Mouse (Mus musculus): ENCODE results near the gene Fam198b.

Gene Fam198b

DNA sequence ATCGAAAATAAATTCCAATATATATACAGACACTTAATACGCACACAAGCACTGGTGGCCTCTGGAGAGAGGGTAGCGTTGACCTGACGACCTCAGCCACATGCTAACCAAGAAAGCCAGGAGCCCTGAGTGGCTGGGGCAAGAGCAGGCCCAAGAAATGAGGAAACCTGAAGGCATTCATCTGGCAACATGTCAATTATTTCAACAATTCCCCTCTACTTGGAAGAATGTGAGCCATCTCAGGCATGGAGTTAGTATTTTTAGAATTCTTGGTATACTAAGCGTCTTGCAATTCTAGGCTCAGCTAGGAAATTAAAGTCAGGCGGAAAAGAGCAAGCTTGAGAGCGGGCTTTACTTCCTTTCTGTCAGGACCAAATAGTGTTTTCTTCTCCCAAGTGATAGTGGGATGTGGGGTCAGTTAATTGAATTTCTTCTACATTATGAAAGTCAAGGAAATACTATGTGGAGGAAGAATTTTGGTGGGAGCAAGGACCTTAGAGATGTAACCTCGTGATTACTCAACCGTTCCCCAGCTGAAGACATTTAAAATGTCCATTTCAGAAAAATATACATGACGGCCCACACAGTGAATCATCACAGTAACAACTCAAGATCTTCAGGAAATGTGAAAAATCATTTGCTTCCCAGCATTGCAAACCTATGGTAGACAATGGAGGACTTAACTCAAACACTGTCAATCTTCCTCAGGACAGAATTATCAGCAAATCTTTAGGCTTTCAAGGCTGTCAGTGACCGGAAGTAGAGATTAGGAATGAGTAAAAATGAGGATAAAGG, 93.5 kb downstream of the Fam198b start:
- intact Hi-C loops (cut with DNase I), result loop anchor here (5.0 kb wide), 1 partner anchor 74 kb away; no protein-coding TSS in a partner anchor

DNA sequence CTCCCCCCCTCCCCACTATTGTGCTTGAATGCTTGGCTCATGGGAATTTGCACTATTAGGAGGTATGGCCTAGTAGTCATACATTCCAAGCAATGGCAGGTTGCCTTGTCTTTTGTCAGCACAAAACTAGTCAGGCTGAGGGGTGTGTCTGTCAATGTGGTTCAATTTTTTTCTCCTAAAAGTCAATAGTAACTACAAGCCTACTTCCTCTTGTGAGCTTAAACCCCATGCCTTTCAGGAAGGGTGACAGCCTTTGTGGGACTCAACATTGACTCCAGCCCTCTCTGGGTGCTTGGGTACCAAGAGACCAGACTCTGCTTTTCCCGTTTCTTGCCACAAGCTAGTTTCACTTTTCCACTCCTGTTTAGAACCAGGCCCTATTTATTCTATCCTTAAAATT, 96.4 kb downstream of the Fam198b start:
- intact Hi-C loops (cut with DNase I), result no loop called here

DNA sequence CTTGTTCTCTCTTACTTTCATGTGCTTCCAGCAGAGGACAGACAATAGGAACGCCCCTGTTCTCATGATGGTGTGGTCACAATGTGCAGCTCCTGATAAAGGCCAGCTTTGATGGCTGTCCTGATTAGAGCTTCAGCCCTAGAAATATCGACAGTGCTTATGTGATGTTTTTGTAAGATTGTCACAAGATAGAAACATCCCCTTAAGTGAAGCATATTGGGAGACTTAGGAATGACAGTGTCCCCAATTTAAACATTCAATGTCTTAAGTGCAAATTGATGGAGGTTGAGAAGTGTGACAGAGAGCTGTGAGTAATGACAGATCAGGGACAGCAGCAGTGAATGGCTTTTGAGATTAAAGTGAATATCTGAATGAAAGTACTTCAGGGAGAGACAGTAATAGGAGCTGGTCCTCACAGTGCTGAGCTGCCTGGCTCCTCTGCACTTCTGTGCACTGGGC, 99.7 kb downstream of the Fam198b start:
- intact Hi-C loops (cut with DNase I), result no loop called here

DNA sequence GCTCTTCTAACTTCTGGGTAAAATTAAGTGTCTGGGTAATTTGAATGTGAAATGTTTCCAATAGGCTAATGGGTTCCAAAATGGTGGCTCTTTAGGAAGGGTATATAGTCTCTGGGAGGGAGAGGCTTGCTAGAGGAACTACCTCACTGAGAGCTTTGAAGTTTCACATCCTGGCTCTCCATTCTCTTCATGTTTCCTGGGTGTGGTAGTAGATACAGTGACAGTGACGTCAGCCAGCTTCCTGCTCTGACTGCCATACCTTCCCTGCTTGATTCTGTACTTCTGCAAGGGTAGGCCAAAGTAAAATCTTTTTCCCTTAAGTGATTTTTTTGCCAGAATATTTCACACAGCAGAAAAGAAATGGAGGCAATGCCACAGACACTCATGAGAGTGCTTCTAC, 100.2 kb downstream of the Fam198b start:
- intact Hi-C loops (cut with DNase I), result no loop called here

DNA sequence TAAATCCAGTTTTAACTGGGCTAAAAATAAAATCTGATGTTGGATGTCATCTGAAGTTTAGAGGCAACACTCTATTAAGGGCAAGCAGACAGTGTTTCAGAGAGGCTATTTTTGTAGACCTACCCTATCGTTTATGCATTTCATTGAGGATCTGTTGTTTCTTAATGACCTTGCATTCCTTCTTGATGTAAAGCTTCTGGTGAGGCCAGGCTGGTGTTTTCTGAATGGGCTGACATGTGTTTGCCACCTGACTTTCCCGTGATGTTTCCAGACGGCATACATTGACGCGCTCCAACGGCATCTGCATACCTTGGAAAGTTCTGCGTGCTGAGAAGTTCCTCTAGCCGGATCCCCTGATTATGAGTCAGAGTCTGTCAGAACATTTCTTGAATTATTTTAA, 104.9 kb downstream of the Fam198b start:
- intact Hi-C loops (cut with DNase I), result no loop called here

DNA sequence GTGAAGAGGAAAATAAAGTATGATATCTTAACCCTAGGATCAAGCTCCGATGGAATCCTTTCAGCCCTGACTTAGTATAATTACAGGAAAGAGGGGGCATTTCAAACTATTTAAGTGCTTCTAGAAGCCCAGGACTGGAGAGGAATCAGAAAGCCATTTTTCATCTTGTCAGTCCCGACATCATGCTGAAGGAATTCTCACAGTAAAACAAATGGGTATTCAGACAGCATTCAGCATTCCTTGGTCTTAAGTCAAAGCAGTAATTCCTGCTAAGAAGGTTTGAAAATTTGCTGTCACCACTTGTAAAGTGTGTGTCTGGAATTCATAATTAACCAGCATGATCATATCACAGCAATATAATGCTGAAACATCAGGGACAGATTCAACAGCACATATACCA, 105.6 kb downstream of the Fam198b start:
- intact Hi-C loops (cut with DNase I), result no loop called here

DNA sequence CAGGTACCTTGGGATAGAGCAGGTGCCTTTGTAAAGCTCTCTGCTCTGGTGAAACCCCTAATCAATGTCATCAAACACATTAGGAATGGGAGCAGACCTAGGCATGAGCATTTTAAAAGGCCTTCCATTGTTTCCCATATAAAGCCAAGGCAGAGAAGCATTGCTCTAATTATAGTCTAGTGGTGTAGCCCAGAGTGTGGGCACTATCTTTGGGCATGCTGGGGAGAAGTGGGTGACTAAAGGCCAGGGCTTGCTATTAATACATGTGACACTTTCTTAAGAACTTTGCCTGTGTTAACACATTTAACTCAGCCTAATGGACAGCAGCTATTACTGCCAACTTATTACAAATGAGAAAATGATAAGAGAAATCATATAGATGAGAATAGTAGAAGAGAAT, 106.1 kb downstream of the Fam198b start:
- intact Hi-C loops (cut with DNase I), result no loop called here

DNA sequence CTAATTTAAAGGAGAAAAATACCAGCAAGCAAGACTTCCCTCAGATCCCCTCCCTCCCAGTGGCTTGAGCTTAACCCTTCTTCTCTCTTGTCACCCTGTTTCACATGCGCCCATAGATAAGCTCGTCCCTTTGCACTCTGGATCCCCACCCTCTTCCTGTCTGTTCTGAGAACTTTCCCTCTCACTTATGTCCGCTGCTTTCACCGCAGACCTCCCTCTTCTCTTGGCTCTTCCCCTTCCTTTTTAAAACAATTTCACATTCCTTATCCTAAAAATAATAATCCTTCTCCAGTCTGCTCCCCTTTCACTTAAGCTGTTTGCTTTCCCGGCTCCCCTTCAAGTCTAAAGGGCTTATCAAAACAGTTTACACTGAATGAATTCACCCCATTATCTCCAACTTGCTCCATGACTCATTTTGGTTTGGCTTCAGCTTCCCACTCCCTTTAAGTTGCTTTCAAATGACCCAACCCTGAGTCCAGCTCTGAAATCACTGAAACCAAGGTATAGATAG, 109.8 kb downstream of the Fam198b start:
- intact Hi-C loops (cut with DNase I), result no loop called here

DNA sequence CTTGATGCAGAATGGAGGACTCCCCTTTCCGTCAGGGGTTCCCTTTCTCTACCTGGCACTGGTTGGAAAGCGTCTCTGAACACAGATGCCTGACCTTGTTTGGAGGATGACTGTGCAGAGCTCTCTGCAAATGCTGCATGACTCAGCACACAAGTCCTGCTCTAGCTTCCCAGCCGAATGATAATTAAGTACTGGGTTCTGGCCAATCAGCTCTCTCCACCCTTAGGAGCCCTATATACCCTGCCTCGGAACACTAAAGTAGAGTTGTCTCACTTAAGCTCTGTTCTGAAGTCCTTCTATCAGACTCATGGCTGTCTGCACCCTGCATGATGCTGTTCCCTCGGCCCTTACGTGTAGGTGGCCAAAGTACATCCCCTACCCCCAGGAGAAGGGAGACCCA, 111.4 kb downstream of the Fam198b start:
- intact Hi-C loops (cut with DNase I), result no loop called here
